Mouse (Mus musculus) MN1 (cell line): ENCODE measurements around the gene Hmga1b.
"Not testable (repeated sequence)": the region's sequence is repeated elsewhere in the genome, so short reads cannot be mapped to it uniquely, and the experiment has no call there.

ENCODE experiments used
- DNase-seq: peaks from one replicate; pipeline ENCODE4 v3.0.0-alpha.2; 2016; ENCODE audit warnings: low spot score

The Hmga1b gene

DNA sequence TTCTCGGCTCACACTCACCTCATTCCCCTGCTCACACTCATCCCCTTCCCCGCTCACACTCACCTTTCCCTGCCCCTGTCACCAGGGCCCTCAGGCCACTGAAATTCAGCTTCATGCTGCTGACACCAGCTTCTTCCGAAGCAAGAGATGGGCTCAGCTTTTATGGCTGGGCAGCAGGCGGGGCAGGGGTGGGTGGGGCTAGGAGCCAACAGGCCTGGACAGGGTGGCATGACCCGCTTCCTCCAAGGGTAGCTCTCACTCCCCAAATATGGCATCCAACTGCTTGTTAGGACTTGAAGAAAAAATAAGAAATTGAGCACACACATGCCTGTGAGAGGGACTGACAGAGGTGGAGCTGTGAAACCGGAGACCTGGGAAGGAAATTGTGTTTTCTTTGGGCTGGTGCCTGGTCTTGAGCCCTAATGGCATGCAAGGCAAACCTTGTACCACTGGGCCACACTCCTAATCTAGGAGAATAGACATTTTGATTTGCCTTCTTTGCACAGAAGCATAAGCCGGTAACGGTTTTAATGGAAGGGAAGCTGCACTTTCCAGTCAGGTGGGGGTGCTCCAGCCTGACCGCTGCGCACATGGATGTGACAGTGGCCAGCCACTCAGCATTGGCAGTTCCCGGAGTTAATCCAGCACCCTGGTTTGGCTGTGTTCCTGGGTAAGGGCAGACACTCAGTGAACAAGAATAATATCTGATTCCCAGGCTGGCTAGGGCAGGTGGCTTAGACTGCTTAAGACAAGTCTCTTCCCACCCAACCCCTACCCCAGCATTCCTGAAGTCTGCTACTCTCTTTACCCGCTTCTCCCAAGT is 30.5 kb upstream of the Hmga1b start, which contains the start of gene Cbr2:
Gene Cbr2 (minus strand): TSS at position 257 of the 823 bp plus-strand sequence.
- DNase-seq: peak; percentile 68

GRCm38 (mm10) chr11:120733521-120733920 is 29.1 kb upstream of the Hmga1b start:
- peak; percentile 58 for DNase-seq

GRCm38 (mm10) chr11:120736424-120736823 is 26.2 kb upstream of the Hmga1b start:
- no peak for DNase-seq

DNA sequence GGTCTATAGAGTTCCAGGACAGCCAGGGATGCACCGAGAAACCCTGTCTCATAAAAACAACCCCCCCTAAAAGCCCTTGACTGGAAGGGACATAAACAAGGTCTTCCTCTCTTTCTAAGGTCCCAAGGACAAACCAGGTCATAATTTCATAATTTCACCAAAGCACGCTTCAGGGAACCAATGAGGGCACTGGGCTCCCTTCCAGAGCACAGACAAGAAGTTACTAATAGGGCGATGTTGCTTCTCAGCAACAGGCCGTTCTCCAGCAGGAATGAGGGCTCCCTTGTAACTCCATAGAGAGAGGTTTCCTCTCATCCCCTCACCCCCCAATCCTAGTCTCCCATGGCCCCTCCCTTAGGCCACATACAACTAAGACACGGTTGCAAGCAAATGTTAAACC is 21.6 kb upstream of the Hmga1b start:
- no peak for DNase-seq

GRCm38 (mm10) chr11:120744121-120744701 is 18.4 kb upstream of the Hmga1b start:
- no peak for DNase-seq

DNA sequence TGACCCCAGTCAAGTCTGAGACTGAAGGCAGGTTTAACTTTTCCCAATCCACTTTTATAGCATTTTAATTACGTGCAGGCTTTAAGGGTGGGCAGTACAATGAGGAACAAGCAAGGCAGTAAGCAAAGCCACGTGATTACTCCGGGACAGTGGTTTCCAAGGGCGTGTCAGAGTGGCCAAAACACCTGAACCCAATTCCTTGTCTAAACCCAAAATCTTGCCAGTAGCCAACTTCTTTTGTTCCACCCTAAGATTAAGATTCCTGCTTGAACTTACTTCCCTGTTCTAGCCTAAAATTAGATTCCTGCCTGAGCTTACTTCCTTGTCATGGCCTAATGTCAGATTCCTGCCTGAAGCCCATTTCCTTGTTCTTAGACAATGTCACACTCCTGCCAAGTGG is 14.6 kb upstream of the Hmga1b start:
- no peak for DNase-seq

DNA sequence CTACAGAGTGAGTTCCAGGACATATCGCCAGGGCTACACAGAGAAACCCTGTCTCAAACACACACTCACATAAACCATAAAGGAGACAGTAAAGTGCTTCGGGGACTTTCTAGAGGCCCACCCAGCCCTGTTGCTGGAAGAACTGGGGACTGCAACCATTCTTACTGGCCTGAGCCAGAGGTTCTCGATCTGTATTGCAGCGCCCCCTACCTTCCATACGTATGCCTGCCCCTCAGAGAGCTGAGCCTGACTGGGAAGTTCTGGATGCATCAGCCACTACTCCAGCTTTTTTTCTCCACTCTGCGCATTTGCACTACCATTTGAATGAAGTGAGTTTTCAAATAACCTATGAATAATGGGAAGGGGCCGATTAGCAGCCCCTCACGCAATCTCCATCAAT is 13.2 kb upstream of the Hmga1b start:
- DNase-seq: peak; percentile 44

DNA sequence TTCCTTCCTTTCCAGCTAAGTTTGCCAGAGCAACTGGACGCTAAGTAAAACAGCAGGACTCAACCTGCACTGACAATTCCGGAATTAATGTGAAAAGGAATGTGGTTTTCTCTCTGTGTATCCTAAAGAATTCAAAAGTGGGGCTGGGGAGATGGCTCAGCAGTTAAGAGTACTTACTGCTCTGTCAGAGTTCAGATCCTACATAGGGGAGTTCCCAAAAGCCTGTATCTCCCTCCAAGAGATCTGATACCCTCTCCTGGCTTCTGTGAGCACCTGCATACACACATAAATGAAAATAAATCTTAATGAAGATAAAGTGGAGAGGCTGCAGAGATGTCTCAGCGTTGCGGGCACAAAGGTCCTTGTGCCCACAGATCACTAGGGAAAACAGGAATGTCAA is 11.0 kb upstream of the Hmga1b start:
- no peak for DNase-seq

DNA sequence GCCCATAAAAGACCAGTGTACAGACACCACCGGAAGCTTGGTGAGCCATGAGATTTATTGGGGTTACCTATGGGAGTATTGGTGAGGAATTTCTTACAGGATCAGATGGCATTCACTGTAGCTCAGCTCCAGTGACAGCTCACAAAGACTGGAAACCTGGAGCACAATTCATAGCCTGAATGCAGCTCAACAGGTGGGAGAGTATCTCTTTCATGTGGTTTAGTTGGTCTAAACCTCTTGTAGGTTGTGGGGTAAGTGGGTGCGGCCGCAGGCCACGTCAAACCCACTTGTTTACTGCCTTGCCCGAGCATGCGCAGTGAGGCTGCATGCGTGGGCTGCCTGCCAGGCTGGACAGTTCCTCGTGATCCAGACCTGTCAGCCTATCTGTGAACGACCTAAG is 2.4 kb upstream of the Hmga1b start:
- no peak for DNase-seq

- peak; percentile 74 for DNase-seq
Observed at GRCm38 (mm10) chr11:120761811-120762671, 553 bp upstream of the Hmga1b start.

DNA sequence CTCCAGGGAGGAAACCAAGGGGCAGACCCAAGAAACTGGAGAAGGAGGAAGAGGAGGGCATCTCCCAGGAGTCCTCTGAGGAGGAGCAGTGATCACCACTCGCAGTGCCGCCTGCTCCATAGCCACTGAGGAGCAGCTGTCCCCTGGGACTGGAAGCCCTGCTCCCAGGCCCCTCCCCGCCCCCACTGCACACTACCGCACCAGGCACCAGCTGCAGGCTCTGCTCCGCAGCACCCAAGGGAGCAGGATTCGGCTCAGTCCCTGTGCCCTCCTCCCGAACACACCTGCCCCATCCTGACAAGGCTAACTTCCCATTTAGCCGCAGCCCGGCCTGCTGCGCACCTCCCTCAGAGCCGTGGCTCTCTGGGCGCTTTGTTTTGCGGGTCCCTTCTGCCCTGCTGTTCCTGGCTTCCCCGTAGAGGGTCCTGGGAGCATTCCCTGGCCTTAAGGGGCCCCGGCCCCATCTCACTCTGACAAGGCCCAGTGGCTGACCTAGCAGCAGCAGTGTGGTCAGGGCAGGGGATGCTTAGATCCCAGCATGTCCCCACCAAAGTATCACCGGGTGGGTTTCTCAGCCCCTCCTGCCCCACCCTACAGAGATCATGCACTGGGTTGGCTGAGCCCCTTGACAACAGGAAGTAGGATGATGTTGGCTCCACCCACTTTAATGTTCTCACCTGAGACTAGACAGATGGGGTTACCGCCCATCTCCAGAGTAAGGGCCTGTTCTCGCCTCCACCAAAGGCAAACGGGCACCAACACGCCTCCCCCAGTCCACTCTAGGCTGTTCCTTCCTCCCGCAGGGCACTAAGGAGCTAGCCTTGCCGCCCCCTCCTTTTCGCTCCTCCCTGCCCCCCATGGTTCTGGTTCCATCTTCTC is 766 bp downstream of the Hmga1b start:
- not testable (repeated sequence) for DNase-seq

GRCm38 (mm10) chr11:120767023-120767422 is 4.4 kb downstream of the Hmga1b start:
- DNase-seq: not testable (repeated sequence)

- DNase-seq: no peak
Observed at GRCm38 (mm10) chr11:120768206-120768605, 5.6 kb downstream of the Hmga1b start.

DNA sequence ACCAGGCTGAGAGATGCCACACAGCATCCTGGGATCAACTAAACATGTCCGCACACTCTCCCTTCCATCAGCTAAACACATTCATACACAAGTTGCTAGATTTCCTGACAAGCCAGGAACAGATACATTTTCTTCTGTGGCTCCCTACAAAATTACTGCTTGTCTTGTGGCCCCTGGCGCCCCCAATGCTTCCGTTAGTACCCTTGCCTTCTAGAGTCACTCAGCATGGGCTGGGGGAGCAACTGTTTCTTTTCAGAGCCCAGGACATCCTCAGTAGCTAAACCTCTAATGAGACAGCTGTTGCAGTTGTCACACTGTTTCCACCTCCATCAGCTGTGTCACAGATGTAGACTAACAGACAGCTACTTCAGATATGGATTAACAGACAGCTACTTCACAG is 10.2 kb downstream of the Hmga1b start:
- DNase-seq: no peak

- DNase-seq: no peak
Observed at GRCm38 (mm10) chr11:120773463-120774190, 11.0 kb downstream of the Hmga1b start.

DNA sequence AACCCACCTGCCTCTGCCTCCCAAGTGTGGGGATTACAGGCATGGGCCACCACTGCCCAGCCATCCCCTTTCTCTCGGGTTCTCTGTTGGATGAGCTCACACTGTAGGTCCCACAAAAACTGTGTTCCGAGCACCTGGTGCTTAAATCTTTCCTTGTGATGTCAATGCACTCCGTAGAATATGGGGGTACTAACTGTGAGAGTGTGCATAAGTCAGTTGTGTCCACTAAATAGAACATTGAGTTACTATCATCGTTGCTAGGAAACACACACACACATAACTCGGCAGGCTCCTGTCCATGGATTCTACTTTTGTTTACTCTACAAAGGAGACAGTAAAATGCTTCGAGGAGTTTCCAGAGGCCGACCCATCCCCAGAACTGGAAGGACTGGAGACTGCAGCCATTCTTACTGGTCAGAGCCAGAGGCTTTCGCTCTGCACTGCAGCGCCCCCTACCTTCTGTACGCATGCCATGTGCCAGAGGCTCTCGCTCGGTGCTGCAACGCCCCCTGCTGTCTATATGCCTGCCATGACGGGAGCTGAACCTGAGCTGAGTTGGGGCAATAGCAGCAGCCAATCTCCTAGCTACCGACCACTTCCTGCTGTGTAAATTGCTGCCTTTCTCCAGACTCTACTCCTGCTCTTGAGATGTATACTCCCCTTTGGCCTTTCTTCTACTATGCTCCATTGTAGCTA is 13.3 kb downstream of the Hmga1b start:
- peak; percentile 93 for DNase-seq

DNA sequence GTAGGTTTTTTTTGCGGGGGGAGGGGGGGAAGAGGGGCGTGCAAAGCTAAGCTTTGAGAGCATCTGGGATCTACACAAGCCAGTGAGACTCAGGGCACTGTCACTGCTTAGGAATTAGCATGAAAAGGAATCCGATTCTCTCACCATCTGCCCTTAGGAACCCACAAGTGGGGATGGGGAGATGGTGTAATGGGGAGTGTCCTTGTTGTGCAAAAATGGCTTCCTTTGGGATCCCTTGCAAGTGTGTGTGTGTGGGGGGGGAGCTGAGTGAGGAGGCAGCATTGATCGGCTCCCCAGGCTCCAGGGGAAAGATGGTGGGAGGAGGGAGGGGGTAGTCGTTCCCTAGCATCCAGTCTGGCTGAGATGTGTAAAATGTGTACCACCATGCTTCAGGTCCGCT is 14.5 kb downstream of the Hmga1b start:
- DNase-seq: no peak

GRCm38 (mm10) chr11:120779876-120780275 is 17.3 kb downstream of the Hmga1b start:
- no peak for DNase-seq

DNA sequence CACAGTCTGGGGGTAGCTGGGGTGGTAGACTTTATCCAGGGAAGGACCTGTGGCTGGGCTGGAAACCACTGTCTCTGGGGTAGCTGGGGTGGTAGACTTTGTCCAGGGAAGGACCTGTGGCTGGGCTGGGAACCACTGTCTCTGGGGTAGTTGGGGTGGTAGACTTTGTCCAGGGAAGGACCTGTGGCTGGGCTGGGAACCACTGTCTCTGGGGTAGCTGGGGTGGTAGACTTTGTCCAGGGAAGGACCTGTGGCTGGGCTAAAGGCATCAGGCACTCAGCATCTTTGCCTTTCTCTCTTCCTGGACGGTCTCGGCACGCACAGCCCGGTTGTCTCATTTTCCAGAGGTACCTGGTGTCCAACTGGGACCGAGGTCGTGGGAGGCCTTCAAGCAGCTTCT is 18.8 kb downstream of the Hmga1b start:
- DNase-seq: not testable (repeated sequence)

DNA sequence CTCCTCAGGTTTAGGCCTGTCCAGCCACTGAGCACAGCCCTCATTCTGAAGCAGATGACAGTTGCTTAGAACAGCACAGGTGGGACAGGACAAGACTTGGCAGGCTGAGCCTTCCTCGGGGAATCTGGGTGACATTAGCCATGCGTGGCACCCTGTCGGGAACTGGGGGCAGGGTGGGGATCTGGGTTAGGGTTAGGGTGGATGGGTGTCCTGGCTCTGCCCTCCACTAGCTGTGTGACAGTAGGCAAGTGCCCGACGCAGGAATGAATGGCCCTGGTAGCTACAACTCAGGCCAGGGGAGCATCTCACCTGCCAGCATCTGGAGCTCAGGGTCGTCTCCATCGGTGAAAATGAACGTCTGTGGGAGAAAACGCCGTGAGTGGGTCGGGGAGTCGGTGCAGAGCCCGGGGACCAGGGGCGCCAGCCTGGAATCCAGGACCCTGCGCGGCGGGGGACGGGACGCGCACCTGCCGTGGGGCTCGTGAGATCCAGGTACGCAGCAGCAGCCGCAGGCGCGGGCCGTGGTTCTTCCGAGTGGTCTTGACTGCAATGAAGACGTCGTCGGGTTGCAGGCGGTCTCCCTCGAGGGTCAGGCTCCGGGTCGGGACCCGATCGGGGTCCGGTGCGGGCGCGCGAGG is 21.0 kb downstream of the Hmga1b start:
- no peak for DNase-seq
